Mouse (Mus musculus) G1E (cell line): Measurements from ENCODE around the gene Ceacam15.

Source experiments
- CTCF ChIP-seq: IDR thresholded peaks from 2 replicates; pipeline ENCODE4 v1.5.1; 2012; ENCODE audit warnings: low read depth, low read length, inconsistent platforms, mixed read lengths
- GATA1 ChIP-seq: IDR thresholded peaks from 2 replicates; pipeline ENCODE4 v1.6.1; 2012; ENCODE audit warnings: borderline replicate concordance, low read length, inconsistent platforms, mixed read lengths
- POLR2AphosphoS5 ChIP-seq: IDR thresholded peaks from 2 replicates; pipeline ENCODE4 v1.6.1; 2012; ENCODE audit warnings: low read depth, low read length, inconsistent platforms; ENCODE audit not compliant: insufficient replicate concordance

- TF ChIP-seq CTCF (no peak), POLR2AphosphoS5 (no peak), GATA1 (no peak)
Observed at GRCm38 (mm10) chr7:16623131-16623530, 52.4 kb downstream of the Ceacam15 start.
